Mouse (Mus musculus): ENCODE results near the gene Fkbp9. TPM values are rescaled to one million over a fixed set of nuclear protein-coding genes. Genes with fewer than 3 reads are reported as not detected.

Fkbp9 gene
- polyA plus RNA-seq, 1 experiment from 2014 or later, result 64.0 TPM

DNA sequence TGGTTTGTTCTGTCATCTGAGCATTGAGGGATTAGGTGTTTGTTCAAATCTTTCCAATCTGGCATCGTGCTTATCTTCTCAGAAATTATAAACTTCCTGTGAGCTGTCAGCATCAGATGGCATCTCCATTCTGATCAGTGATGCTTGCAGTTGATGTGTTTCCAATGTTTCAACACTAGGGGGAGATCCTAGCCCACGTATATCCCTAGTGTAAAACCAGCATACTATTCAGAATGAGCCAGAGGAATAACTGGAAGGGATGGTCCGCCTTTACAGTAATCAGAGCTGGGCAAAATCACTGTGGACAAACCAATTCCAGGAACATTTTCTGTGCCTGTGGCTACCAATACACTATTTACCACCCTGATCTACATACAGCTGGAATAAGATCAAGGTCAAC lies 23.2 kb upstream of the Fkbp9 start:
- no peak overlapping the region for H3K27ac ChIP-seq (replicated peaks)
- H3K9ac ChIP-seq (replicated peaks), result no peak overlapping the region
- no peak overlapping the region for H3K4me2 ChIP-seq (replicated peaks)
- H3K9me3 ChIP-seq, result no peaks in the 10 kb centered on the region
- 16% methylated on average over 3 of the region's 3 CpGs for WGBS
- ATAC-seq (ENCODE audit: low FRiP score, low read depth), result peak; percentile 85
- no peaks in the 10 kb centered on the region for H3K27me3 ChIP-seq
- H3K4me1 ChIP-seq, result peaks cover 6% of the 10 kb centered on the region
- H3K4me3 ChIP-seq, result no peak overlapping the region
- no peaks in the 10 kb centered on the region for H3K36me3 ChIP-seq

GRCm38 (mm10) chr6:56813332-56813731 lies 18.5 kb upstream of the Fkbp9 start:
- Histone ChIP-seq H3K4me2 (replicated peaks) (no peak overlapping the region), H3K9ac (replicated peaks) (no peak overlapping the region), H3K4me3 (no peak overlapping the region), H3K36me3 (no peaks in the 10 kb centered on the region), H3K27ac (replicated peaks) (no peak overlapping the region), H3K27me3 (no peaks in the 10 kb centered on the region), H3K9me3 (no peaks in the 10 kb centered on the region), H3K4me1 (peaks cover 6% of the 10 kb centered on the region)
- no peak for ATAC-seq (ENCODE audit: low FRiP score, low read depth)
- 40% methylated on average over 2 of the region's 2 CpGs for WGBS

GRCm38 (mm10) chr6:56818436-56819123 lies 13.3 kb upstream of the Fkbp9 start:
- H3K27ac ChIP-seq (replicated peaks), result no peak overlapping the region
- H3K9ac ChIP-seq (replicated peaks), result no peak overlapping the region
- H3K4me3 ChIP-seq, result no peak overlapping the region
- H3K4me2 ChIP-seq (replicated peaks), result no peak overlapping the region
- no peaks in the 10 kb centered on the region for H3K4me1 ChIP-seq
- no peak for ATAC-seq (ENCODE audit: low FRiP score, low read depth)
- no peaks in the 10 kb centered on the region for H3K27me3 ChIP-seq
- no peaks in the 10 kb centered on the region for H3K36me3 ChIP-seq
- 75% methylated on average over 5 of the region's 5 CpGs for WGBS
- H3K9me3 ChIP-seq, result no peaks in the 10 kb centered on the region

DNA sequence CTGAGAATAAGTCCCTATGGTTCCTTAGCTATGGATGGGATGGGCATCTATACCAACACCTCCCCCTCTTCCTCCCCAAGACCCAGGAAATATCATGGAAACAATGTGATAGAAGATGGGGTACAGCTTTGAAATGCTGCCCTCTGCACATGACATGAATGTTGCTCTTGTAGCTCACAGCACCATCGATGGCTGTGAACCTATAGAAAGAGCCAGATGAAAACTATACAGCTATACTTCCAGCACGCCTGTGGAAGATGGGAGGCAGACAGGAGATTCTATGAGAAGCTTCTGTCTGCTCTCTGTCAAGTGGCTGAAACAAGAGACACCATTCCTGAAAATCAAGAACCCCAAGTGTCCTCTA lies 12.8 kb upstream of the Fkbp9 start:
- Histone ChIP-seq H3K9ac (replicated peaks) (no peak overlapping the region), H3K4me3 (no peak overlapping the region), H3K4me1 (no peaks in the 10 kb centered on the region), H3K36me3 (no peaks in the 10 kb centered on the region), H3K9me3 (no peaks in the 10 kb centered on the region), H3K4me2 (replicated peaks) (no peak overlapping the region), H3K27ac (replicated peaks) (no peak overlapping the region), H3K27me3 (no peaks in the 10 kb centered on the region)
- WGBS, result 86% methylated on average over 2 of the region's 2 CpGs
- no peak for ATAC-seq (ENCODE audit: low FRiP score, low read depth)

- H3K36me3 ChIP-seq, result no peaks in the 10 kb centered on the region
- no peaks in the 10 kb centered on the region for H3K4me1 ChIP-seq
- H3K4me2 ChIP-seq (replicated peaks), result no peak overlapping the region
- no peak overlapping the region for H3K4me3 ChIP-seq
- H3K27me3 ChIP-seq, result no peaks in the 10 kb centered on the region
- no peak overlapping the region for H3K9ac ChIP-seq (replicated peaks)
- ATAC-seq (ENCODE audit: low FRiP score, low read depth), result no peak
- no peak overlapping the region for H3K27ac ChIP-seq (replicated peaks)
- no peaks in the 10 kb centered on the region for H3K9me3 ChIP-seq
- 65% methylated on average over 3 of the region's 3 CpGs for WGBS
Measured at GRCm38 (mm10) chr6:56825657-56826056, 6.2 kb upstream of the Fkbp9 start.

DNA sequence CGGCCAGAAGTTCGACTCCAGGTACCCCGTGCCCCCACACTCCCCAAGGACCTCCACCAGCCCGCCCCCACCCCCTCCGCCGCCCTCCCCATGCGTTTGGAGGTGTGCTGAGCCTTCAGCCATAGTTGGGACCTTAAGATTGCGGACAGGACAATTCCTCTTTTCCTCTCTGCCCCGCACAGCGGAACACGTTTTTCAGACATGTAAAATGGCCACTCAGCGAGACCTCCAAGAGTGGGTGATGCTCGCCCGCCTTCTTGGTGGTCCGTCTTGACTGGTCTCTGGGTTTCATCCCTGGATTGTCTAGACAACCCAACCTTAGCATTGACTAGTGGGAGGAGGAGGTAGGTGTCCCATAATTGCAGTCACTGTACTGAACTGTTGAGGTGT lies 543 bp downstream of the Fkbp9 start:
- H3K4me1 ChIP-seq, result no peaks in the 10 kb centered on the region
- no peak; the same call in 1 of the 2 replicates for ATAC-seq (ENCODE audit: low FRiP score, low read depth)
- H3K27me3 ChIP-seq, result peaks cover 4% of the 10 kb centered on the region; the same call in 1 of the 2 replicates
- H3K9ac ChIP-seq (replicated peaks), result peak overlapping the region; percentile 61
- H3K27ac ChIP-seq (replicated peaks), result peak overlapping the region; percentile 35; the same call in 1 of the 2 replicates
- no peaks in the 10 kb centered on the region for H3K36me3 ChIP-seq
- WGBS, result 3% methylated on average over 15 of the region's 15 CpGs
- H3K4me2 ChIP-seq (replicated peaks), result peak overlapping the region; percentile 83
- H3K4me3 ChIP-seq, result peak overlapping the region; percentile 61
- H3K9me3 ChIP-seq, result no peaks in the 10 kb centered on the region

- Histone ChIP-seq H3K4me1 (no peaks in the 10 kb centered on the region), H3K9me3 (no peaks in the 10 kb centered on the region), H3K4me3 (no peak overlapping the region), H3K36me3 (no peaks in the 10 kb centered on the region), H3K4me2 (replicated peaks) (peak overlapping the region; percentile 83), H3K9ac (replicated peaks) (no peak overlapping the region), H3K27me3 (peaks cover 4% of the 10 kb centered on the region; the same call in 1 of the 2 replicates), H3K27ac (replicated peaks) (no peak overlapping the region)
- no peak for ATAC-seq (ENCODE audit: low FRiP score, low read depth)
Measured at GRCm38 (mm10) chr6:56832830-56833229, 971 bp downstream of the Fkbp9 start.

- no peaks in the 10 kb centered on the region for H3K4me1 ChIP-seq
- WGBS, result 54% methylated on average over 5 of the region's 5 CpGs
- H3K4me2 ChIP-seq (replicated peaks), result no peak overlapping the region
- H3K27me3 ChIP-seq, result peaks cover 4% of the 10 kb centered on the region; the same call in 1 of the 2 replicates
- no peaks in the 10 kb centered on the region for H3K9me3 ChIP-seq
- H3K4me3 ChIP-seq, result no peak overlapping the region
- no peak for ATAC-seq (ENCODE audit: low FRiP score, low read depth)
- no peaks in the 10 kb centered on the region for H3K36me3 ChIP-seq
- H3K27ac ChIP-seq (replicated peaks), result no peak overlapping the region
- H3K9ac ChIP-seq (replicated peaks), result no peak overlapping the region
Measured at GRCm38 (mm10) chr6:56834769-56835168, 2.9 kb downstream of the Fkbp9 start.

DNA sequence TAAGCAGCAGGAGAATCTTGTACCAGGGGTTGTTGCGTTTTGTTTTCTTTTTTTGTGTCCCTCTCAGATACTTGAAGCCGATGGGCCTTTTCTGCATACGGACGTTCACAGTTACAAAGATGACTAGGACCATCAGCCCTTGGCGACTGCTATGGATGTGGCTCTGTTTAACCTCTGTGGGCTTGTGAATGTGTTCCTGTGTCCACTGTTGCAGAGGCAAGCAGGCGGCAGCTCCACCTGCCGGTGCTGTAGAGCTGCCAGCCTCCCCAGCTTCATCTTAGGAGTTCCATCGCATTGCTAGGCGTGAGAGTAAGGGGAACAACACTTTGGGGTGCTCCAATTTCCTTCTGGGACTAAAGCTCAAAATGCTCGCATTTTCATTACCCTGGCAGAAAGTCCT lies 3.7 kb downstream of the Fkbp9 start:
- WGBS, result 82% methylated on average over 10 of the region's 10 CpGs
- ATAC-seq (ENCODE audit: low FRiP score, low read depth), result no peak
- no peak overlapping the region for H3K9ac ChIP-seq (replicated peaks)
- no peaks in the 10 kb centered on the region for H3K9me3 ChIP-seq
- no peak overlapping the region for H3K27ac ChIP-seq (replicated peaks)
- H3K36me3 ChIP-seq, result no peaks in the 10 kb centered on the region
- no peak overlapping the region for H3K4me3 ChIP-seq
- H3K4me1 ChIP-seq, result no peaks in the 10 kb centered on the region
- H3K4me2 ChIP-seq (replicated peaks), result no peak overlapping the region
- peaks cover 4% of the 10 kb centered on the region; the same call in 1 of the 2 replicates for H3K27me3 ChIP-seq

DNA sequence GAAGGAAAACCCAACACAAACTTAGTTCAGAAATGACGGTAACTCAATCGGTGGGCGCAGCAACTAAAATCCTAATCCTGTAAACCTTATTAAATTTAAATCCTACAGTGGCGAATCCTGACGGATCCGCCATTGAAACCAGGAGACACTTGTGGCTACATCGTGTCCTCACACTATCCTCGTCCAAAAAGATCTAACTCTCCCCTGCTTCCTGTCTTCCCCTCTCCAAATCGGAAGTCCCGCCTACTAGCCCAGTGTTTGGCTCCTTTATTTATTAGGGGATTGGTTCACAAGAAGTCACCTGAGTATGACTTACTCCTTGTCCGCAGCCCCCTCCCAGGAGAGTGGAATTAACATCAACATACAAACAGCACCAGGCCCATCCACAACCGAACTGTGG lies 5.3 kb downstream of the Fkbp9 start:
- Histone ChIP-seq H3K9ac (replicated peaks) (no peak overlapping the region), H3K9me3 (no peaks in the 10 kb centered on the region), H3K27ac (replicated peaks) (no peak overlapping the region), H3K4me2 (replicated peaks) (no peak overlapping the region), H3K27me3 (peaks cover 4% of the 10 kb centered on the region; the same call in 1 of the 2 replicates), H3K4me3 (no peak overlapping the region), H3K4me1 (no peaks in the 10 kb centered on the region), H3K36me3 (no peaks in the 10 kb centered on the region)
- 97% methylated on average over 12 of the region's 12 CpGs for WGBS
- no peak for ATAC-seq (ENCODE audit: low FRiP score, low read depth)

- Histone ChIP-seq H3K4me2 (replicated peaks) (no peak overlapping the region), H3K9ac (replicated peaks) (no peak overlapping the region), H3K4me1 (no peaks in the 10 kb centered on the region), H3K36me3 (no peaks in the 10 kb centered on the region), H3K27me3 (peaks cover 4% of the 10 kb centered on the region; the same call in 1 of the 2 replicates), H3K4me3 (no peak overlapping the region), H3K27ac (replicated peaks) (no peak overlapping the region), H3K9me3 (no peaks in the 10 kb centered on the region)
- 89% methylated on average over 3 of the region's 3 CpGs for WGBS
- no peak for ATAC-seq (ENCODE audit: low FRiP score, low read depth)
Measured at GRCm38 (mm10) chr6:56837621-56838020, 5.8 kb downstream of the Fkbp9 start.

GRCm38 (mm10) chr6:56843229-56843628 lies 11.4 kb downstream of the Fkbp9 start:
- 75% methylated on average over 3 of the region's 3 CpGs for WGBS
- no peak for ATAC-seq (ENCODE audit: low FRiP score, low read depth)

GRCm38 (mm10) chr6:56844365-56844764 lies 12.5 kb downstream of the Fkbp9 start:
- no peaks in the 10 kb centered on the region for H3K27me3 ChIP-seq

More at GRCm38 (mm10) chr6:56843229-56843628, 11.4 kb downstream of the Fkbp9 start:
- H3K36me3 ChIP-seq, result no peaks in the 10 kb centered on the region
- H3K9ac ChIP-seq (replicated peaks), result no peak overlapping the region
- no peak overlapping the region for H3K27ac ChIP-seq (replicated peaks)
- no peak overlapping the region for H3K4me2 ChIP-seq (replicated peaks)
- H3K9me3 ChIP-seq, result no peaks in the 10 kb centered on the region
- no peak overlapping the region for H3K4me3 ChIP-seq
- no peaks in the 10 kb centered on the region for H3K4me1 ChIP-seq
- H3K27me3 ChIP-seq, result no peaks in the 10 kb centered on the region

More at GRCm38 (mm10) chr6:56844365-56844764, 12.5 kb downstream of the Fkbp9 start:
- 96% methylated on average over 2 of the region's 2 CpGs for WGBS
- Histone ChIP-seq H3K4me3 (no peak overlapping the region), H3K9me3 (no peaks in the 10 kb centered on the region), H3K4me1 (no peaks in the 10 kb centered on the region), H3K4me2 (replicated peaks) (no peak overlapping the region), H3K36me3 (no peaks in the 10 kb centered on the region), H3K9ac (replicated peaks) (no peak overlapping the region), H3K27ac (replicated peaks) (no peak overlapping the region)
- no peak for ATAC-seq (ENCODE audit: low FRiP score, low read depth)

All from midbrain, embryonic 12.5 days (tissue).